Mouse (Mus musculus) stomach, embryonic 15.5 days (tissue): Measurements from ENCODE around the gene S100pbp. TPM values are rescaled to one million over a fixed set of nuclear protein-coding genes. Genes with fewer than 3 reads are reported as not detected.

ENCODE experiments used
- ATAC-seq: fragments of 200-750 bp; cut with Nextera tagmentation; 2 replicates; pipeline ENCODE4 v1.8.0; 2017; ENCODE audit warnings: low read depth, moderate number of reproducible peaks, moderate TSS enrichment; ENCODE audit not compliant: insufficient read depth, low FRiP score
- H3K27ac ChIP-seq: fragments of 300-500 bp; sonication (generic); 2 replicates; pipeline ENCODE4 v1.5.1; 2015; ENCODE audit warnings: mild to moderate bottlenecking, inconsistent platforms
- H3K27me3 ChIP-seq: fragments of 300-500 bp; sonication (generic); replicated peaks from 2 replicates; pipeline ENCODE4 v1.6.1; 2015; ENCODE audit warnings: inconsistent platforms
- H3K36me3 ChIP-seq: fragments of 300-500 bp; sonication (generic); 2 replicates; pipeline ENCODE4 v1.6.1; 2015; ENCODE audit warnings: inconsistent platforms
- H3K4me1 ChIP-seq: fragments of 300-500 bp; sonication (generic); 2 replicates; pipeline ENCODE4 v1.6.1; 2015; ENCODE audit warnings: inconsistent platforms
- H3K4me2 ChIP-seq: fragments of 300-500 bp; sonication (generic); 2 replicates; pipeline ENCODE4 v1.6.1; 2015; ENCODE audit warnings: mild to moderate bottlenecking, inconsistent platforms
- H3K4me3 ChIP-seq: fragments of 300-500 bp; sonication (generic); replicated peaks from 2 replicates; pipeline ENCODE4 v1.5.1; 2015; ENCODE audit warnings: inconsistent platforms
- H3K9ac ChIP-seq: fragments of 300-500 bp; sonication (generic); 2 replicates; pipeline ENCODE4 v1.6.1; 2015; ENCODE audit warnings: inconsistent platforms
- H3K9me3 ChIP-seq: fragments of 300-500 bp; sonication (generic); 2 replicates; pipeline ENCODE4 v1.6.1; 2016; ENCODE audit warnings: inconsistent platforms
- WGBS: fragments of 180-500 bp; shearing (Covaris S2); methylation state at CpG from one replicate; pipeline ENCODE4 v1.1.7; 2015; 5-methylcytosine and 5-hydroxymethylcytosine counted together
- polyA plus RNA-seq: library from polyadenylated mRNA; unstranded; fragments of >200 nt; fragmentation: Nextera tagmentation; extraction: Ambion mirVana; gene quantifications from 2 replicates; pipeline ENCODE4 v1.2.1, GENCODE M21; 2015

S100pbp gene
- 13.1 and 14.1 TPM in 2 replicates for polyA plus RNA-seq

DNA sequence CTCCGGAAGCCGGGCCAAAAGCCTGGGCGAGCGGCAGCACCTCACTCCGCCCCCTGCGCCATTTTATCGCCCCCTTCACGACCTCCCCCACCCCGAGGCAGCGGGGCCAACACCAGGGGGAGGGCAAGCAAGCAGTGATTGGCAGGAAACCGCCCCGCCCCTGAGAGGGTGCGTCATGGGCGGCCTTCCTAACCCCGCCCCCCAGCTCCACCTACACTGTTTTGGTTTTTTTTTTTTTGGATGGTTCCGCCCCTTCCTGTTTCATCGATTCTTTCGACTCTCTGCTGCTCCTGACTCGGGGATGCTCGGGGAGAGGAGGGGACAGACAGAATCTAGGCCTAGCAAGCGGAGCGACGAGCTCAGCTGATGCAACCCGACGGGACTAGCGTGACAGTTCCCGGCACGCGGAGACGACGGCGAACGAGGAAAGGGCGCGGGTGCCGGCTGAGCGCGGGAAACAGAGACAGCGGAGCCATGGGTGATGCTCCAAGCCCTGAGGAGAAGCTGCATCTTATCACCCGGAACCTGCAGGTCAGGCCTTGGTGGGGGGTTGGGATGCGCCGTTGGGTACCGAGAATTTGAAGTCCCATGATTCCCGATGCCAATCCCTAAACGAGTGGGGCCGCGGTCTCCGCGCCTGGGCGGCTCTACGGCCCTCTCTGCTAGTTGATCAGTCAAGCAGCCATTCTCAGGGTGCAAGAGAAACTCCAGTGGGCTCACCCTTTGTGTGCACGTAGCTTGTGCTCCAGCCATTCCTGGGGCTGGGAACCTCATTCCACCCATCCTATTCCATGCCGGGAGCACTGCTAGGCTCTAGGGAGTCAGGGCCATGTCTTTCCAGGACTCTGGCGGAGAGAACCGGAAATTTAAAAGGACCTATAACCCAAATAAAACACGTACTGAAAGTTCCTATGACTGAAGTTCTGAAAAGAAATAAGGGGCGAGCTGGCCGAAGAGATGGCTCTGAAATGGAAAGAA lies at the start of gene S100pbp, which contains the start of gene Yars:
Gene S100pbp (minus strand): TSS at position 186 of the 978 bp plus-strand sequence.
Gene Yars (plus strand): TSS at position 219 of the 978 bp plus-strand sequence.
- Histone ChIP-seq H3K27ac (peak within 1 kb of the TSS; percentile 89), H3K27me3 (no peaks in the 10 kb centered on the region), H3K9ac (peak within 1 kb of the TSS; percentile 71), H3K4me2 (peak within 1 kb of the TSS; percentile 69), H3K36me3 (no peaks in the 10 kb centered on the region), H3K9me3 (no peaks in the 10 kb centered on the region), H3K4me3 (peak within 1 kb of the TSS; percentile 92), H3K4me1 (peaks cover 12% of the 10 kb centered on the region)
- peak; percentile 86 for ATAC-seq
- under 1% methylated on average over 55 of the region's 58 CpGs for WGBS

DNA sequence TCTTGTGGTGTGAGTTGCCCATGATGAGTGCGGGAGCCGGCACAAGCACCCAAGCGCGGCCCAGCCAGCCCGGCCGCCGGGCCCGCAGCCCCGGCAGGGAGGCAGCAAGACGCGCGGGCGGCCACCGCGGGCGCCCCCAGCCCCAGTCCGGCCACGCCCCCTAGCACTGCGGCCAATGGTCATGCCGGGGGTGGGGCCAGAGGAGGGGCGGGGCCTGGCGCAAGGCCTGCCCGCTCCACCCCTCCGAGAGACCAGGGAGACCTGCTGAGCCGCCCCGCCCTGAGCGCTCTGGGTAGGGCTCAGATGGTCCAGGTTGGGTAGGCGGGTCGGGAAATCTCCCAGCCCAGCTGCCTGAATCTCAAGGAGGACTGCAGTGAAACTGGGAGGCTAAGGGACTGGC lies 49.5 kb upstream of the S100pbp start:
- Histone ChIP-seq H3K36me3 (no peaks in the 10 kb centered on the region), H3K27me3 (no peaks in the 10 kb centered on the region), H3K9me3 (no peaks in the 10 kb centered on the region), H3K9ac (peak overlapping the region; percentile 65), H3K4me1 (peaks cover 51% of the 10 kb centered on the region), H3K4me3 (peak overlapping the region; percentile 75), H3K27ac (peak overlapping the region; percentile 66; the same call in 1 of the 2 replicates), H3K4me2 (peak overlapping the region; percentile 98)
- ATAC-seq: peak; percentile 85
- under 1% methylated on average over 24 of the region's 29 CpGs for WGBS

DNA sequence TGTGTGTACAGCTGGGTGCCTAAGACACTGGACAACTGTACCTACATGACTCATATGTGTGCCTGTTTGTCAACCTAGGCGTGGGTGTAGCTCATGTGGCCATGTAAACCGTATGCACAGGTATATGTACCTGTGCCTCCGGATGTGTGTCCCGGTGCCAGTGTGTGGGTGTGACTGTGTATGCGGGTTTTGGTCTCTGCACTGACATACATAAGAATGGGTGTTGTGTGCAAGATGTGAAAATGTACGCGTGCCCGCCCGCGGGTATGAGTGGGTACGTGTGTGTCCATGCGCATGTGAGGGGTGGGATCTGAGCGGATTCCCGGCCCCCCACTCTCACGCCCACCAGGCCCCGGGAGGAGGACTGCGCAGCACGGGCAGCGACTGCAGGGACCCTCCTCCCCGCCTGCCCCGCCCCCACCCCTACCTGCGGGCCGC lies 49.1 kb upstream of the S100pbp start:
- Histone ChIP-seq H3K27ac (peak overlapping the region; percentile 66; the same call in 1 of the 2 replicates), H3K36me3 (no peaks in the 10 kb centered on the region), H3K4me1 (peaks cover 52% of the 10 kb centered on the region), H3K27me3 (no peaks in the 10 kb centered on the region), H3K9ac (peak overlapping the region; percentile 65), H3K9me3 (no peaks in the 10 kb centered on the region), H3K4me3 (peak overlapping the region; percentile 75), H3K4me2 (peak overlapping the region; percentile 98)
- no peak for ATAC-seq
- 0% methylated on average over 20 of the region's 23 CpGs for WGBS

DNA sequence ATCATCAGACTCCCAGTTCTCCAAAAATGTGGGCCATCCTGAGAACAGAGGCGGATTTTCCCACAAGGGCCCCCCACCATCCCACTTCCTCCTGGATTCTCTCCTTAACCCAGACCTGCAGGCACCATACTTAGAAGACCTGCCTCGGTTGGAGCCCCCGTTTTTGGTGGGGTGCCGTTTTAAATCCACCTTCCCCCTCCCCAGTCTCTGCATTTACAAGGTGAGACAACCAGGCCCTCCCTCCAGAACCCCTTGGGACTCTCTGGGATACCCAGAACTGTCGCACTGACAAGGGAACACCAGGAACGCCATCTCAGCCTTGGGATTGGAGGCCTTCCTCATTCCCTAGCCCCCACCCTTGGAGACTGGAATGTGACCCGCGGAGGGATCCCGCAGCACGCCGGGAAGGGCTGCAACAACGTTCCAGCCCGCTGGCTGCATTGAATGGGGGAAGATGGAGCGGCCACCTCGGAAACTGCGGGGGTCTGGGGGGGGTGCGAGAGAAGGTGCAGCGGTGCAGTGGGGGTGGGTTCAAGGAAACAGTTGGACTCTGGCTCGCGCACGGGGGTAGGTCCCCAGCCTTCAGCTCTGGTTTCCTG lies 48.4 kb upstream of the S100pbp start:
- Histone ChIP-seq H3K27me3 (no peaks in the 10 kb centered on the region), H3K27ac (peak overlapping the region; percentile 66), H3K9ac (peak overlapping the region; percentile 65; the same call in 1 of the 2 replicates), H3K9me3 (no peaks in the 10 kb centered on the region), H3K4me3 (peak overlapping the region; percentile 75), H3K36me3 (no peaks in the 10 kb centered on the region), H3K4me1 (peaks cover 52% of the 10 kb centered on the region), H3K4me2 (peak overlapping the region; percentile 98)
- WGBS: 9% methylated on average over 21 of the region's 21 CpGs
- no peak for ATAC-seq

DNA sequence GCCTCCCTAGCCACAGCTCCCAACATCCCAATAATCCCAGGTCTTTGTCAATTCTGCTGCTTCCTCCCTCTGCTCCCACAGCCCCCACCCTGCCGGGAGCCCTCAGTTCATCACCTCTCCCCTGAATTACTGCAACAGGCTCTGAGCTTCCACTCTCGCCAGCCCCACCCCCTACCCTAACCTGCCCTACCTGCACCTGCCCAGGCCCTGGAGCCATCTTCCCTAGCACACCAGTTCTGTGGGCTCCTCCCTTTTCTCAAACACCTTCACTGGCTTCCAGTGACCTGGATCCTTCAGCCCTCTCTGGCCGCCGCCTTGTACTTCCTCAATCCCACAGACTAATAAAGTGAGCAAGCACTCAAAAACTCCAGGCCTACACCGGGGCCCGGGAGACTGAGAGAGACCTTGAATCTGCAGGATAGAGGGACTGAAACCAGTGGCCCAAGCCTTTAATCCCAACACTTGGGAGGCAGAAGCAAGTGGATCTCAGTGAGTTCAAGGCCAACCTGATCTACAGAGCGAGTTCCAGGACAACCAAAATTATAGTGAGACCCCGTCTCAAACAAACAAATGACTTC lies 46.8 kb upstream of the S100pbp start:
- Histone ChIP-seq H3K9ac (no peak overlapping the region), H3K4me1 (peaks cover 51% of the 10 kb centered on the region), H3K27me3 (no peaks in the 10 kb centered on the region), H3K27ac (peak overlapping the region; percentile 66; the same call in 1 of the 2 replicates), H3K4me3 (no peak overlapping the region), H3K9me3 (no peaks in the 10 kb centered on the region), H3K36me3 (no peaks in the 10 kb centered on the region), H3K4me2 (no peak overlapping the region)
- 73% methylated on average over 8 of the region's 8 CpGs for WGBS
- ATAC-seq: no peak

DNA sequence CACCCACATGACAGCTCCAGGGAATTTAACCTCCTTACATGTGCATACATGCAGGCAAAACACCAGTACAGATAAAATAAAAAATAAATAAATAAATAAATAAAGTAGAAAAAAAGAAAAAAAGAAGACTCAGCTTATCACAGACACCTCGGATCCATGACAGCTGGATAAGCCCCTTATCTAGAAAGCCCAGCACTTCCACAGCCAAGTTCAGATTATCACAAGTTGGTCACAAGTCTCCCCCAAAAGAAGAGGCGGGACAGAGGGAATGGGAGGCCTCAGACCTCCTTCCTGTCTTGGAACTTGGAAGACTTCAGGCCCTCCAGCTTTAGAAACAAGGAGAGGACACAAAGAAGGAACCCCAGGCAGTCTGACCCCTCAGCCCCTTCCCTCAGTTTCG lies 45.6 kb upstream of the S100pbp start:
- WGBS: 73% methylated on average over 3 of the region's 3 CpGs
- no peaks in the 10 kb centered on the region for H3K36me3 ChIP-seq
- no peaks in the 10 kb centered on the region for H3K27me3 ChIP-seq
- H3K27ac ChIP-seq: peak overlapping the region; percentile 66; the same call in 1 of the 2 replicates
- H3K4me2 ChIP-seq: no peak overlapping the region
- no peak overlapping the region for H3K4me3 ChIP-seq
- no peak for ATAC-seq
- peaks cover 49% of the 10 kb centered on the region for H3K4me1 ChIP-seq
- no peak overlapping the region for H3K9ac ChIP-seq
- H3K9me3 ChIP-seq: no peaks in the 10 kb centered on the region

DNA sequence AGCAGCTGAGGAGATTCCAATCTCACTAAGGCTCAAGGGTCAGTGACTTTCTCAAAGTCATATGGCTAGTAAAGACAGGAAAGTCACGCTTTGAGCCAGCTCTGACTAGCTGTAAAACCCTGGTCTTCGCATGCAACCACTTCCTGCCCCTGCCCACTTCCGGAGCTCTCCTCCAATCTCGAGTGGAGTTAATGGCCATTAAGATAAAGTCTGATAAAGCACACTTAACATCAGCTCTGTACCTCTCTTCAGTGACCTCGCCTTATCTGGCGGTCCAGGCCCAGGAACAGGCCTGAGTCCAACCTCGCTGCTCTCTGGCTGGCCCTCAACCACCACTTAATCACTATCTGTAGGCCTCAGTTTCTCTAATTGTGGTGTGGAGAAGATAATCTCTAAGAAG lies 45.0 kb upstream of the S100pbp start:
- no peak for ATAC-seq
- H3K27me3 ChIP-seq: no peaks in the 10 kb centered on the region
- H3K4me3 ChIP-seq: no peak overlapping the region
- H3K4me1 ChIP-seq: peaks cover 48% of the 10 kb centered on the region
- H3K27ac ChIP-seq: peak overlapping the region; percentile 61; the same call in 1 of the 2 replicates
- 40% methylated on average over 7 of the region's 7 CpGs for WGBS
- no peak overlapping the region for H3K4me2 ChIP-seq
- no peaks in the 10 kb centered on the region for H3K9me3 ChIP-seq
- no peak overlapping the region for H3K9ac ChIP-seq
- H3K36me3 ChIP-seq: no peaks in the 10 kb centered on the region

DNA sequence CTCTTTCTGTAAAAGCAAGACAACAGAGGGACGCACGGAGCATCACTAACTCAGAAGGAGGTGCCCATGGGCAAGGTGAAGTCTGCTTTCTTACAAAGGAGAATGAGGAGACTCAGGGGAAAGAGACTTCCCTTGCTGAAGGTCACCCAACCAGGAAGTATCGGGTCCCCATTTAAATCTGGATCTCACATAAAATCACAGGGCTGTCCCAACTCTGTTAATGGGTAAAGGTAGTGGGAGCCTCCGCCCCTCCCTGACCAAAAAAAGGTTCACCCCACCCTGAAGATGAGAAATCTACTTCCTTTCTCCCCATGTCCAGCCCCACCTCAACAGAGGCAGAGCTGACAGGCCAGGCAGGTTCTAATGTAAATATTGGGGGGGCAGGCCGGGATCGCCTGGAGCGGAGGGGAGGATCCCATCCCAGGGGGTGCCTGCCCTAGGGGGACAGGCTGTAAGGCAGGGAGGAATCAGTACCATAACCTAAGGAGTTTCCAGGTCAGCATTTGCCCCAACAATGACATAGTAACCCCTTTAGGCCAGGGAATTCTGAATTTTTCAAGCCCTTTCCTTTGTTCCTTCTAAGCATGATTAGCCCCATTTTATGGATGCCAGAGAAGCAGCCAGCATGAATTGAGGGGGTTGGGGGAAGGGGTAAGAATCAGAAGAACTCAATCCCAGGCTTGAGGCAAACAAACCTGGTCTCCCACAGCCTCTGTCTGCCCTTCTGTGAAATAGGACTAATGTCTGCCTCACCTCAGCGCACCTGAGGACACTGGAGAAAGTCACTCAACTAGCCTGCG lies 43.2 kb upstream of the S100pbp start:
- ATAC-seq: peak; percentile 11; the same call in 1 of the 2 replicates
- WGBS: 63% methylated on average over 9 of the region's 9 CpGs
- H3K4me3 ChIP-seq: no peak overlapping the region
- peaks cover 41% of the 10 kb centered on the region for H3K4me1 ChIP-seq
- H3K36me3 ChIP-seq: no peaks in the 10 kb centered on the region
- peak overlapping the region; percentile 41 for H3K4me2 ChIP-seq
- H3K27ac ChIP-seq: peak overlapping the region; percentile 93
- H3K9ac ChIP-seq: no peak overlapping the region
- H3K27me3 ChIP-seq: no peaks in the 10 kb centered on the region
- H3K9me3 ChIP-seq: no peaks in the 10 kb centered on the region

DNA sequence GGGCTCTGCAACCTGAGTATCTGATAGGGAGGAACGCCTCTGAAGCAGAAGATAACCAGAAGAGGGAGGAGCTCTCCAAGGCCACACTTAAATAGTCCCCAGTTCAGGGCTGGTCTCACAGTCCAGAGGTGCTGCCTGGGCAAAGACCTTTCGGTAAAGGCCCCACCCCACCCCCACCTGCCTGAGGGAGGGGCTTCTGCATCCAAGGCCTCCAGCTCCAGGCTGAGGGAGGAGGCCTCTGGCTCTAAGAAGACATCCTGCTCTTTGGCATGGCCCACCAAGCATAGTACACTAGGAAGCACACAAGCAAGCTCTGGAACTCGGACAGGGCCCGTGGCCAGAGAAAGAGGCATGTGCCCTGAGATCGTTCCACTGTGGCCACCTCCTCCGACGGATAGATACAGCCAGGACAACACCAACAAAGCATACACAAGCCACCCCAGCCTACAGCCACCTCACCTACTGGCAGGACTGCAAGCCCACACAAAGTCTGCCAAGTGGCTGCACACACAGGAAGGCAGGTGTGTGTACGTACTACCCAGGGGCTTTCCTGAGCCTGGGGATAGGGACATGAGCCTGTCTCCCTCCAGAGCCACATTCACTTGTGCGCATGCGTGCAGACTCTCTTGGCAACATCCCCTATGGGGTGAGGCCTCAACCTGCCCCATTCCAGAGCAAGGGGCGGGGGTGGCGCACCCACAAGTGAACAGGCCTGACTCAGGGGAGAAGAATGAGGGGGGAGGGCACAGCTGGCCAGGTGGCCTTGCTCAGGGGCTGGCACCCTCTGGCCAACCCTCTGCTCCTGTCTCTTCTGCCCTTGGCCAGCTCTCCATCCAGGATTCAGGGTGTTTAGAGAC lies 42.3 kb upstream of the S100pbp start:
- no peaks in the 10 kb centered on the region for H3K36me3 ChIP-seq

DNA sequence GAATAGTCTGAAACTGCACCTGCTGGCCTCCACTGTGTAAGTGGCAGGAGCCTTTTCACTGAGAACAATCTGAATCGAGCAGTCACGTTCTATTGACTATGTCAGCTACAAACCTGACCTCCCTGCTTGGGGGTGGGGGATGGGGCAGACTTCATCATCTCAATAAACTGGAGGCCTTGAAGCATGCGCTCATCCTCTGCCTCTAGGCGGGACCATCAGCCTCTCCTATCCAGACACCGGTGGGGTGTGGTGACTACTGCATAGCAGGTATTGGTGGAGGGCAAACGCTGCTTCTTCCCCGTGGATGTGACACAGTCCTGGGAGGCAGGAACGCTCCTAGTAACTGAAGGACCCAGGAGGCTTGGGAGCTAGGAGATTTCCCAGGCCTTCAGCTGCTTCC lies 41.4 kb upstream of the S100pbp start:
- Histone ChIP-seq H3K4me2 (peak overlapping the region; percentile 41; the same call in 1 of the 2 replicates), H3K4me1 (peaks cover 56% of the 10 kb centered on the region), H3K9ac (no peak overlapping the region), H3K36me3 (no peaks in the 10 kb centered on the region), H3K27ac (peak overlapping the region; percentile 93), H3K9me3 (no peaks in the 10 kb centered on the region), H3K27me3 (no peaks in the 10 kb centered on the region), H3K4me3 (no peak overlapping the region)
- no peak for ATAC-seq
- WGBS: 53% methylated on average over 8 of the region's 8 CpGs

More for the DNA sequence above, 42.3 kb upstream of the S100pbp start:
- H3K27me3 ChIP-seq: no peaks in the 10 kb centered on the region
- H3K27ac ChIP-seq: peak overlapping the region; percentile 93
- no peaks in the 10 kb centered on the region for H3K9me3 ChIP-seq
- H3K9ac ChIP-seq: no peak overlapping the region
- H3K4me3 ChIP-seq: peak overlapping the region; percentile 5; the same call in 1 of the 2 replicates
- ATAC-seq: peak; percentile 55
- peaks cover 47% of the 10 kb centered on the region for H3K4me1 ChIP-seq
- 49% methylated on average over 12 of the region's 12 CpGs for WGBS
- peak overlapping the region; percentile 41 for H3K4me2 ChIP-seq
